Mouse (Mus musculus) right cerebral cortex, postnatal 25 days (tissue): Measurements from ENCODE around the gene Pnpla3.

Experiments
- DNase-seq: peaks from one replicate; pipeline ENCODE4 v3.0.0; 2022

The Pnpla3 gene

GRCm38 (mm10) chr15:84218783-84219271 lies 51.2 kb downstream of the Pnpla3 start:
- DNase-seq, result no peak

- DNase-seq, result no peak
These were observed 53.9 kb downstream of the Pnpla3 start for GRCm38 (mm10) chr15:84221539-84221938.

- peak; percentile 35 for DNase-seq
These were observed 55.8 kb downstream of the Pnpla3 start for GRCm38 (mm10) chr15:84223423-84223822.

GRCm38 (mm10) chr15:84224779-84225178 lies 57.1 kb downstream of the Pnpla3 start:
- no peak for DNase-seq

- no peak for DNase-seq
These were observed 59.3 kb downstream of the Pnpla3 start for GRCm38 (mm10) chr15:84226918-84227317.

- no peak for DNase-seq
These were observed 63.0 kb downstream of the Pnpla3 start for GRCm38 (mm10) chr15:84230661-84231060.

GRCm38 (mm10) chr15:84231113-84231712 lies 63.6 kb downstream of the Pnpla3 start:
- DNase-seq, result peak; percentile 69

GRCm38 (mm10) chr15:84231721-84232561 lies 64.3 kb downstream of the Pnpla3 start, which contains the start of gene Parvb:
Gene Parvb (plus strand): TSS chr15:84232043.
- peak; percentile 45 for DNase-seq

- no peak for DNase-seq
These were observed 65.0 kb downstream of the Pnpla3 start for GRCm38 (mm10) chr15:84232609-84233008.

- no peak for DNase-seq
These were observed 67.4 kb downstream of the Pnpla3 start for GRCm38 (mm10) chr15:84234794-84235581.

- DNase-seq, result no peak
These were observed 68.0 kb downstream of the Pnpla3 start for GRCm38 (mm10) chr15:84235646-84236045.
